Mouse (Mus musculus): Measurements from ENCODE around the gene Fmo5.

DNA sequence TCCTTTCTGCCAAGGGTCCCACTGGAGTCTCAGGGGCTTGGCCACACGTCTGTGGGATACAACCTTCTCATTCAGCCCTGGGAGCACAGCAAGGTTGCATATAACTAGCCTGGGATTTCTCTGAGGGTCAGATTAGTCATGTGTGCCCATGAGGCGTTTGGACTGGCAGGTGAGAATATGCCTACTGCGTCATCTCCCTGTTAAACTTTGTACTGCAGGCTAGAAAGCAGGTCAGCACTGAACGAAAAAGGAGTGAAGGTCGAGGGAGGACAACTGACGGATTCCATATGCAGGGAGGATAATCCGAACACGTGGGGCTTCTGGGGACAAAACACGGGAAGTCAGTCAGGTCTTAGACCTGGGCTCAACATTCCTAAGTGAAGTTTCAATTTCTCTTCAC lies 68.7 kb downstream of the Fmo5 start:
- TF ChIP-seq POLR2A (IDR thresholded peaks at IDR 0.05; ENCODE audit: low read depth, low read length) (no peak), CTCF (IDR thresholded peaks at IDR 0.05; ENCODE audit: extremely low read depth, insufficient read depth, insufficient read length, insufficient replicate concordance) (no peak)

Data from spleen, adult 2 months (tissue).